Mouse (Mus musculus): ENCODE results near the gene Tm4sf20.

The Tm4sf20 gene

DNA sequence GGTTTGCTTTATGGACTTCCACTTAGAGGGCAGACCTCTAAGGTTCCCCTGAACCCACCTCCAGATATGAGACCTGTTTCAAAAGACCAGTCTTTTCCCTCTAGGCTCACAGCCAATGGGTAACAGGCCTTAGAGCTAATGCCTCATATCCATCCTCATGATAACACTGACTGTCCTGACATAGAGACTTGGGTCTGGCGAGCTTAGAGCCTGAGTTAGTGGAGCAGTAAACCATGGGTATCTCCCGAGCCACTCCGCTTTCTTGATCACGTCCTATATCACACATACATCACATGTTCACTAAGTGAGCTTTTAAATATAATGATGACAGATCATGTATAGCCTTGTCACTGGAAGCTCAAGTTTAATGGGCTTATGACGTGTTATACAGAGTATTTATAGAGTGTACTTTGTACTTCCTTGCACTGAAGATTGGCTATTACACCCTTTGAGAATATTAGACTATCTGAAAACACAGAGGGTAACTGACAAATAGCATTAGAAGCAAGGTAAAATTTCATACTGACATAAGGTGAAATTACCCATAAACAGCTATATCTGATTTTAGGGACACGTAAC is 11.2 kb upstream of the Tm4sf20 start:
- no peak for DNase-seq (ENCODE audit: low read depth, low spot score)

DNA sequence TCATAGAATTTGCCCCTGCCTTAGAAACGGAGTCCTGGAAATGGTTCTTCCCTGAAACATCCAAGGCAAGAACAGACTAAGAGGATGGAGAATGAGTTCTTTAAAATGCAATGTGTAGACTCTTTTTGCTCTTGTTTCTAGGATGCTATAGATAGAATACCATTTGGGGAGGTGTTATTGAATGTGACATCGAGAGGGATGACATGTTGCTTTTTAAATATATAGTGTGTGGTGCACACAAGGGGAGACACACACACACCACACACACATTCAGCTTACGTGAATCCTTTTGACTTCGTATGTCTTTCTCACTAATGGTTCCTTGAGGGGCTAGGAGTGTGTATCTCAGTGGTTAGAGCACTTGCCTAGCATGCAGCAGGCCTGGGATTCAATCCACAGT is 7.0 kb upstream of the Tm4sf20 start:
- DNase-seq (ENCODE audit: low read depth, low spot score), result no peak

DNA sequence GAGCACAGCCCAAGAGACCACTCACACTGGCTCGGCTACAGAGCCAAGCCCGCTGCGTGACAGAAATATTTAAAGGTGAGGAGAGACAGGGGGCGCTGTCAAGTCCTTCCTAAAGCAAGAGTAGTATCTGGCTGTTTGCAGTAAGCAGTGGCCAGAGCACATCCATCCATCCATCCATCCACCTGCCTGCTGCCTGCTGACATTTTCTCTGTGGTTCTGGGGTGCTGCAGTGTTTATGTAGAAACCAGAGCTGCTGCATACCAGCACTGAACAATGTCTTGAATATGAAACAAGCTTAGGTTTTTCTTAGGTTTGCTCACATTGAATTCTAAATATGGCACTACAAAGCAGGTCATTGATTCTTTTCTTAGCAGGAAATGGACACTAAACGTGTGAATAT is 4.9 kb upstream of the Tm4sf20 start:
- no peak for DNase-seq (ENCODE audit: low read depth, low spot score)

DNA sequence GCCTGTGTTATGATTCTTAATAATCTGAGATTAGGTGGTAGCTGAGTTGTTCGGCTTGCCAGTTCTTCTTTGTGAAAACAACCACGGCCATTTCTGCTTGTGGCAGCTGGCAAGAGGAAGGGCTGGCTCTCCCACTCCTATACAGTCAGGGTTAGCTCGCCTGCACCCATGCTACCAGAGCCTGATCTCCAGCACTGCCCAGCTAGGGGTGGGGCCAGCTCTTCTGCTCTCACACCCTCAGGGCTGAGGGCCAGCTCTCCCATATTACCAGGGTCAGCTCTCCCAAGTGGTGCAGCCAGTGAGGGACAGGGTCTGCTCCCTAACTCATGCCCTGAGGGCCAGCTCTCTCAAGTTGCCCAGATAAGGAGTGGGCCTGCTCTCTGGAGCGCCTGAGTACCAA is 4.2 kb upstream of the Tm4sf20 start:
- no peak for DNase-seq (ENCODE audit: low read depth, low spot score)

DNA sequence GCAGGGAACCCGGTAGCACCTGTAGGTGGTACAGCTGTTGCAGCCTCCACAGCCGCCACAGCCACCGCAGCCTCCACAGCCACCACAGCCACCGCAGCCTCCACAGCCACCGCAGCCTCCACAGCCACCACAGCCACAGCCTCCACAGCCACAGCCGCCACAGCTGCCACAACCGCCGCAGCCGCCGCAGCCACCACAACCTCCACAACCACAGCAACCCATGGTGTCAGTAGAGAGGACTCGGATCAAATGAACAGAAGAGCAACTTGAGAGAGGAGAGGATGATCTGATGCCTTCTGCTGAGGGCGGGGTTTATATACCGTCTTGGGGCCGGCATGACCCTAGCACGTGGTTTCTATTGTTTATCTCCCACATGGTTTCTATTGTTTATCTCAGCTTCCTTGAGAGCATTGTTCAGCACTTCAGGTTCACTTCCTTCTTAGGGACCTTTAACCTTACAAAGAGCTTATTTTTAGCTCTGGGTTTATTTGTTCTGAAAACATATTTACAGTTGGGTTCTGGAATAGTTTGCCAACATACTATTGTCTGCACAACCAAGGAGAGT is 2.8 kb upstream of the Tm4sf20 start, which contains the start of gene Gm47791:
Gene Gm47791 (minus strand): TSS at position 222 of the 565 bp plus-strand sequence.
- DNase-seq (ENCODE audit: low read depth, low spot score), result no peak

DNA sequence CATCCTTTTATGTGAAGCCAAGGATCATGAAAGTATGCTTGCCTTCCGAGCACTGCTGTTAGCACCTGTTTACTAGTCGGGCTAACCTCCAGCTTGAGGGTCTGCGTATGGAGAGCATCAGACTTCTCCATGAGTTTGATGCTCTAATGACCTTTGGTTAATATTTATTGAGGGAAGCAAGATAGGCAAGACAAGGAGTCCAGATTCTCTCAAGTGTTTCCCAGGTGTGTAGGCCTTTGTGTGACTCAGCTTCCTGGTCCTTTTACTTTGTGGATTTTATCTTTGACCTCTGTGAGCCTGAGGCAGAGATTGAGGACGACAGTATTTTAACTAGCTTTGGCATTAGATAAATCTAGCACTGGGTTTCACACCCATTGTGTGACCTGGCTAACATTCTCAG is 1.6 kb downstream of the Tm4sf20 start:
- DNase-seq (ENCODE audit: low read depth, low spot score), result no peak

DNA sequence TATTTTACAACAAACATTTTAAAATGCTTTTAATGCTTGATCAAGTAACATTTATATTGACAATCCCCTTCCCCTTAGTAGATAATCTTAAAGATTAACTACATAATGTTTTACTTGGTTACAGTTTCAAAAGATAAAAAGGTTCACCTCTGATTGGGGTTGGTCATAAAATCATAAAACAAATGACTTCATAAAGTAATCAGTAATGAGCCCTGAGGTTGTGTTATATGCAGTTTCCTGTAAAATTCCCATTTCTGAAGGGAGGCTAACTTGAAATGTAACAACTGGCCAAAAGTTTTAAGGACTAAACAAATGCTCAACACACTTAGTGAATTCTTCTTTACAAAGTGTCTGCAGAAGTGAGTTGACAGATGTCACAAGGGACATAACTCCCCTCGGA is 2.0 kb downstream of the Tm4sf20 start:
- no peak for DNase-seq (ENCODE audit: low read depth, low spot score)

DNA sequence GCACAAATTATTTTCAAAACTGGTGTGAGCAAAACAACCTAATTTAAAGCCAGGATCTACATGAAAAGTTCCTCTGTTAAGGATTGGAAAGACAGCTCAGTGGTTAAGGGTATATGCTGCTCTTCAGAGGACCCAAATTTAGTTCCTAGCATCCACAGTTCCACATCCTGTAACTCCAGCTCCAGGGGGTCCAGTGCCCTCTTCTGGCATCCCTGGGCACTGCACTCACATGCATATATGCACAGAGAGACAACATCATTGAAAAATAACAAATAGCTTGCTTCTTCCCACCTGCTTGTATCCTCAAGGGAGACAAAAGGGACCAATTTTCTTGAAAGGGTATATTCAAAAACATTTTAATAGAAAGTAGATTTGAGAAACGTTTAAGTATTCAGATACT is 6.0 kb downstream of the Tm4sf20 start:
- DNase-seq (ENCODE audit: low read depth, low spot score), result no peak

DNA sequence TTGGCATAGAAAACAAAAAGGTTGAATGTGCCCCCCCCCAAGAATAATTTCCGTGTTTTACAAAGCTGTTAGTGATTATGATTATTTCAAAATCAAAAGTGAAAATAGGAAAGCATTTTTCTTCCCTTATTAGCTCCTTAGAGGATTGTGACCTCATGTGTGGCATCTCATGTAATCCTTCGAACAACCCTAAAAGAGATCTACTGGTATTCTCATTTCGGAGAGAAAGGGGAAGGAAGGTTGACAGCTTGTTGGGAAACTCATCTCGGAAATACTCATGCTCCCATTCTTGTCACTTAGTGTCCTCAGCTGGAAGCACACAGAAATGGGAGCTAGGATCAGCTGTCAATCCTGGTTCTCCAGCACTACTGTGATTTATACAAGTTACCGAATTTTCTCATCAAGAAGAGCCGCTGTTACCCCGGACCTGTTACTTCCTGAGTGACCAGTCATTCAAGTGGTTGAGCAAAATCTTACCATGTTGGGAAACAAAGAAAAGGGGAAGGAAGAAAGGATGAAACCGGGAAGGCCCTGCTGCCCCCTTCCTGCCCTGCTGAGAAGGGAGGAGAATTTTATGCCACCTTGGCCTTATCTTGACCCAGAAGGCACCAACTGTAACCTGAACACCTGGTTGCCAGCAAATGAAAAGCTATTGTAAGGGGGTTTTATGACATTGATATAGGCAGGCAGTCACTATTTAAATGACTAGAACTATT is 6.6 kb downstream of the Tm4sf20 start:
- DNase-seq (ENCODE audit: low read depth, low spot score), result no peak

DNA sequence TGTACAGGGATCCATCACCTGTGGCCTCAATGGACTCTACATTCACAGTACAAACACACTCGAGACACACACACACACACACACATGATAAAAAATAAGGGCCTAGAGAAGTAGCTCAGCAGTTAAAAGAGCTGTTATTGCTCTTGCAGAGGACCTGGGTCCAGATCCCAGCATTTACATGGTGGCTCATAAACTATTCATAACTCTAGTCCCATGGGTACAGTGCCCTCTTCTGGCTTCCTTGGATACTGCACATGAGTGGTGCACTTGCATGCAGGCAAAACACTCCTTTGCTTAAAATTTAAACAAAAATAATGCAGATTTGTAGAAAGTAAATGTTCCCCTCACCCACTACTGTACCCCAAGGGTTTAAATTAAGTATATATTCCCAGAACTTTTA is 8.7 kb downstream of the Tm4sf20 start:
- DNase-seq (ENCODE audit: low read depth, low spot score), result no peak

DNA sequence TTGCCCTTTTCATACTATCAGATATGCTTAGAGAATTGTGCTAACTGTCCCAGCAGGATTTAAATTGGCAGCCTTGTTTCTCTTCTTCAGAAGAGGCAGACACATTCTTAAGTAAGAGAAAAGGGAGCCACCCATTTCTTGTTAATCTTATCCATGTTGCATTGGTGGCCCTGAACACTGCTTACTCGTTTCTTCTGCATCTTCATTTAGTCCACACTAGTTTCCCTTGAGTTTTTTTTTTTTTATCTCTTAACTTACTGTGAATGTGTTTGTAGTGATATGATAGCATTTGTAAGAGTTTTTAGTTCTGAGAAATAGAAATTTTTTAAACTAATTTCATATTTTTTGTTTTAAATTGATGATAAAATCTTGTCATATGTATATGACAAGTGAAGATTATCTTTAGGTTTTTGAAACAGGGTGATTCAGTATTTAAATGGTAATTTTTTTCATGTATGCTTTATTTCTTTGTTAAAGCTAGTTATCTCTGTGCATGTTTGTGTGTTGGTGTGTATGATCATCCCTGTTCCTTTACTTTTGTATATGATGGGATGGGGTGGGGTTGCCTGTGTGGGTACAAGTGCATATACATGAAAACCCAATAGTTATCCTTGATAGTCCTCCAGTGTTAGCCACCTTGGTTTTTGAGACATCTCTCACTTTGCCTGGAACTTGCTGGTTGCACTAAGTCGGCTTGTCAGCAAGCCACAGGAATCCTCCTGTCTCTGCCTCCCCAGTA is 20.4 kb downstream of the Tm4sf20 start:
- DNase-seq (ENCODE audit: low read depth, low spot score), result no peak

DNA sequence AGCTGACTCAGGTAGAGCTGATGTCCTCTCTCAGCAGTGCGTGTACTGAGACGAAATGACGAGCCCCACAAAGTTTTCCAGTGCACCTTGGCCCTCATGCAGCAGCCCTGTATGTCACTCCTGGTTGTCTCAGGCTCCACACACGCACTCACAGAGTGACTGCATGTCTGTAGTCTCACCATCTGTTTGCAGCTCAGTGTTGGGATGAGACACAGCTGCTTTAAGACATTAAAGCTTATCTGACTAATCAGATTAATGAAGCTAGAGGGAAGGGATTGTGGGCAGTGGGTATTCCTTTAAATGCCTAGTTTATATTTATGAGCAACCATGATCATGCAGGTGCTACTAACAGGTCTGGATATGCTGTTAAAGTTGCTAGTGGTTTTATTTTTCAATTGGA is 21.9 kb downstream of the Tm4sf20 start:
- no peak for DNase-seq (ENCODE audit: low read depth, low spot score)

DNA sequence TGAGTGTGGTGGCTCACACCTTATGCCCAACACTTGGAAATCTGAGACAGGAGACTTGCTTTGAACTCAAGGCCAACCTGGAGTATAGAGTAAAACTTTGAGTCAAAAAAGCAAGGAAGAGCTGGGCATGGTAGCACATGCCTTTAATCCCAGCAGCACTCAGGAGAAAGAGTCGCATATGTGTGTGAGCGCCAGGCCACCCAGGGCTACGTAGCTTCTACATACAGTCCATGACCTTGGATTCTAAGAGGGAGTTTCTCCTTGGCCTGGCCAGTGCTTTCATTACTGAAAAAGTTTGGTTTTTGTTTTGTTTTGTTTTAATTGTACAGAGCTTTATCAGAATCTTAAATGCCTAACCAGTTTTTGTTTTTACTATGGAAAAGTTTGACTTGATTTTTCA is 24.3 kb downstream of the Tm4sf20 start:
- no peak for DNase-seq (ENCODE audit: low read depth, low spot score)

DNA sequence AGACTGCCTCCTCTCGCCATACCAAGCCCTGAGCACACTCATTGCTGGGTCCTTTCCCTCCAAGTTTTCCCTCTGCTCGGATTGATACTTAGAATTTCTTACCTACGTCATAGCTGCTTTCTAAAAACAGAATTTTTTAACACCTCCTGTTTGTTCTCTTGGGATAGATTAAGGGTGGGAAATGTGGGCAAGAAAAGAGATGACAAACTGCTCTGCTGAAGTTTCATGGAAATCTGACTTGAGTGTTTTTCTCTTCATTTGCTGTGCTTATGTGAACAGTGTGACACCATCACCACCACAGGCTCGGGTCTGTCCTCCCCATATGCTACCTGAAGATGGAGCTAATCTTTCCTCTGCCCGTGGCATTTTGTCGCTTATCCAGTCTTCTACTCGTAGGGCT is 26.7 kb downstream of the Tm4sf20 start:
- DNase-seq (ENCODE audit: low read depth, low spot score), result no peak

DNA sequence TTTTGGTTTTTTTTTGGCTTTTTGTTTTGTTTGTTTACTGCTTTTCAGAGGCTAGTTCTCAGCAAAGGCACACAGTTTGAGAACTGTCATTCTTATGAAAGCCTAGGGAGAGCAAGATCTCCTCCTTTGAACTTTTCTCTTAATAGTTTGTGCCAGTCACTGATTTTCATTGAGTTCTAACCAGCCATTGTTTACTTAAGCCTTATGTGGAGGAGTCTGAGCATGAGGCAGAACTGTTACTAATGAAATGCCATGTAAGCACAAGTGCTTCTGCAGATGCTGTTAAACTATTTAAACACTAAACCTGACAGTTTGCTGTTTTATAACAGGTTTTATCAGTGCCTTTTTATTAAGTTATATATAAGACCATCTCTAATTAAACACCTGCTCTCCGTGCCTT is 30.2 kb downstream of the Tm4sf20 start:
- no peak for DNase-seq (ENCODE audit: low read depth, low spot score)

DNA sequence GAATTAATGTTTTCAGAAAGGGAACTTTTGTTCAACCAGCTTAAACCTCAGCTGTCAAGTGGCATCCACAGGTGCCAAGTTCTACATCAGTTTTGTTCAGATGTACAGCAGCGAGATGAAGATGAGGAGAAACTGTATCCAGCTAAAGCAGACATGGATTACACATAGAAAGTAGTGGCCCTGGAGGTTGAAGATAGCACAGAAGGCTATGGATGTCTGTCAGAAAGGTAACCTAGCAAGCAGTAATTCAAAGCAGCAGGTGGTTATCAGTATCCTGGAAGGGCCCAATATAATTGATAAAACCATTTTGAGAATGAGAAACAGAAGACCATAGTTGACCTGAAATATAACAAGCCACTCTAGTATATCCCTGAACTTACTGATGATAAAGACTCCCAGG is 34.9 kb downstream of the Tm4sf20 start:
- DNase-seq (ENCODE audit: low read depth, low spot score), result no peak

DNA sequence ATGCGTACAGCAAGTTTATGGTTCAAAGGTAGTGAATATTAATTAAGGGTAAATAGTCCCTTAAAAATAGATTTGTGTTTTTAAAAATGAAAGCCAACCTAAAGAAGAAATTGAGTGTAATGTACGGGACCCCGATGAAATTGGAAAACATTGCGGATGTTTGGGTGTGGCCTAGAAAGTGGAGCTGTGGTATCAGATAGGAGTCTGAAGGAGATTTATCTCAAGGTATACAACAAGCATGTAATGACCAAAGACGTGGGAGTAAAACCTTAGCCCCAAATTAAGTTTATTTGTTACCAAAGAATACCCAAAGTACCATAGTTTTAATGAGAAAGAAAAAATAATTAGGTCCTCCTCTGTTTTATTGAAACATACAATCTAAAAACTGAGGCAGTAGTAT is 41.8 kb downstream of the Tm4sf20 start:
- DNase-seq (ENCODE audit: low read depth, low spot score), result no peak

DNA sequence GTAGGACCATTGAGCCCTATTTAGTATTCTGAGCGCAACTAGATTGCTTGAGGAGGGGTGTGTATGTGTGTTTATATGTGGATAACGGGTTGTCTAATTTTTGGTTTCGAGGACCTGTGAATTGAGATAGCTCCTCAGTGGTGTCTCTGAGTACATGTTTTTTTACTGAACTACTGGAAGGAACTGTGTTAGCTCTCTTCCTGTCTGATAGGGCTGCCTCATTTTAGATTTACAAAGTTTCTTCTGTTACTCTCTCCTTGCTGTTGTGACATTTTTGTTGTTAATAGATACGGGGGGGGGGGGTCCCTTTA is 42.4 kb downstream of the Tm4sf20 start:
- no peak for DNase-seq (ENCODE audit: low read depth, low spot score)

DNA sequence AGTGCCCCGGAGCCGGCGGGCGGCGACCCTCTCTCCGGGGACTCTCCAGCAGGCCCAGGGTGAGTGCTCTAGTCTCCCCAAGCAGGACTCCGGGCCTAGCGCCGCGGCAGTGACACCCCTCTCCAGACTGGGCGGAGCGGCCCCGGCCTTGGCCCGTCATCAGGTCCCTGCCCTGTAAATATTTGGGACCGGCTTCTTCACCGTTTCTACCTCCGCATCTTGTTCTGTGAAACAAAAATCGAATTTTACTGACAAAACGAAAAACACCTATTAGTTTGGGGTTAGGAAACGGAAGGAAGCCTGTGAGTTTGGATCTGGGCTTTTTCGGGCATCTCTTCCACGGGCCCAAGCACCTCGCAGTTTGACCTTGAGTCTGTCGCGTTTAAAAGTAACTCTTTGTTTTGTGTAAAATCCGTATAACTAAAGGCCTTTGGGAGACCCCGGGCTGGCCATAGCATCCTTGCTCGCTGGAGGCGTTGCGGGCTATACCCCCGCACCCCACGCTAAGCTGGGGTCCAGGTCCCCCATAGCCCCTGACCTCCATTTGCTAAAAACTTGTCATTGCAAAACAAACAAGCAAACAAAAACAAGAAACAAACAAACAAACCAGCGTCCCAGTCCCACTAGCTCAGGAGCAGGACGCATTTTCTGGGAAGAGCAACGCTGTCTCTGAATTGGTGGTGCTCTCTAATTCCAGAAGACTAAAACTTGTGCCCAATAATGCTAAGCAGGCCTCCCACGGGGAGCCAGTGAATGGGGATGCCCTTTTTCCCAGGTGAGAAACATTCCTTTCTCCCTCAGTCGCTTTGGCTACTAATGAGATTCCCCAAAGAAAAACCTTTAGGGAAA is 43.0 kb downstream of the Tm4sf20 start:
- no peak for DNase-seq (ENCODE audit: low read depth, low spot score)

DNA sequence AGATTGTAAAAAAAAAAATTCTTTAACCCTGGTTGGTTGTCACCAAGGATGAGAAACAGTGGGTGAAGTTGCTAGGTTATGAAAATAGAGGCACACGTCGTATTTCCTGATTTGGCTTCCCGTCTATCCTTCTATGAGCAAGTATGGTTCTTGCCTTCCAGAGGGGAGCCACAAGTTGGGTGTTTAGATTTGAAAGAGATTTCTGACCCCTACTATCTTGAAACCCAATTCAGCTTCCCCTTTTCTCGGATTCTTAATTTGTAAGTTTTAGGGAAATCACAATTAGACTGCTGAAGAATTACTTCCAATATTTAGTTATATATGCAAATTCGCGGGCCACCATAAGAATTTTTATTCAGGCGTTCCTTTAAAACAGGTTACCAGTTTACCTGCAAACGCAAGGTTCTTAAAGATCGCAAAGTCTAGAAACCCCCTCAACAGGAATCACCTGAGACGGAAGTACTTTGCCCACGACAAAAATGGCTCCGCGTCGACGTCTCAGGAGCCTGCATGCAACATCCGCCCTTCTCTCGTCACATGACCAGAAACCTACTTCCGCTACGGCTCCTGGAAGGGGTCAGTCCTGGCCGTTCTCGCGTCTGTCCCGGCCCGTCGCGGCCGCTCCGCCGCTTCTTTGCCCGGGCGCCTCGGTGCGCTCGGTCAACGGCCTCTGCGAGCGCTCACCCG is 43.8 kb downstream of the Tm4sf20 start, which contains the start of gene Mff:
Gene Mff (plus strand): TSS at position 552 of the 687 bp plus-strand sequence.
- DNase-seq (ENCODE audit: low read depth, low spot score), result peak; percentile 93

DNA sequence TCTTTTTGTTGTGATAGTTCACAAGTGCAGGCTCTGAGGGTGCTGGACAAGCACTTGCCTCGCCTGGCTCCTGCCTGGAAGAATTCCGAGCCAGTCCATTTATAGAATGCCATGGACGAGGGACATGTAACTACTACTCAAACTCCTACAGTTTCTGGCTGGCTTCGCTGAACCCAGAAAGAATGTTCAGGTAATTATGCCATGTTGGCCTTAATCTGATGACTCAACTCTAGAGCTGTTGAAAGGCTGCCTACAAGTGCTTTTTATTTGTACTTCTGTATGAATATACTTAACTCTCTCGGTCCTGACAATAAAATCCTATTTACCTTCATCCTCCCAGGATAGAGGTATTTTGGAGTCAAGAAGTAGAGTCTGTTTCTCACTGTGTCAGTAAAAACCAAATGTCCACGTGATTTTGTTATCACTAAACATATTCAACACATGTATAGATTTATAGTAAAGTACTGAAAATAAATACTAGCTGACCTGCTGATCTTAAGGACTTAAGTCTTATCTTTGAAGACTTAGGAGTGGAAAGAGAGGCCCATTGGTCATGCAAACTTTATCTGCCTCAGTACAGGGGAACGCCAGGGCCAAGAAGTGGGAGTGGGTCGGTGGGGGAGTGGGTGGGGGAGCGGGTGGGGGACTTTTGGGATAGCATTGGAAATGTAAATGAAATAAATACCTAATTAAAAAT is 50.3 kb downstream of the Tm4sf20 start:
- no peak for DNase-seq (ENCODE audit: low read depth, low spot score)

All from forelimb bud, embryonic 11.5 days (tissue).